ENCODE assay signal across 17 mouse cellular contexts in the genomic region with DNA sequence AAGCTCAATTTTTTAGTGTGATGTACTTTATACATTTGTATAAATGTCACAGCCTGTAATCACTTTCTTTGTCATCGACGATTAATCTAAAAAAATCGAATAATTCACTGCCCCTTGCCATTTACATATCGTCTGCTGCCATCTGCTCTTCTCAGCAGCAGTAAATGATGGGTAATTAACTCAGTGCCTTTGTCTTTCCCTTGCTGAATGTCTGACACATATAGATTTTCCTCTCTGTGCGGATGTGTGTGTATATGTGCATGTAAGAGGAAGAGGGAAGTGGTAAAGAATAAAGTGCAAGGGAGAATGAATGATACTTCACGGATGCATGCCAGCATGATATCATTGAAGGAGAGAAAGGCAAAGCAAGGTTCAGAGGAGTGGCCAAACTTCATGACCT.
DNase-seq lines count a peak whose midpoint lies in the region; ATAC-seq lines count a peak whose summit lies in the region.
"Had no signal": no experiment of that assay in that cellular context is flagged by ENCODE, and none has a peak within 500 bp of the region (broad histone marks: within the 10 kb centered on the region; RNA-seq: fewer than 3 reads in every experiment).

No protein-coding gene starts in this region.

- H3K4me1 ChIP-seq in neural tube, embryonic 11.5 days (ENCODE audit: control insufficient read depth, insufficient read depth, low read length): no peaks in the 10 kb centered on the region
- peaks cover 8% of the 10 kb centered on the region; the same call in 1 of the 2 replicates for H3K4me1 ChIP-seq in hindbrain, embryonic 12.5 days
- 0 out of 2 replicates have a peak, but pooled peaks cover 10% of the 10 kb centered on the region for H3K4me1 ChIP-seq in midbrain, embryonic 14.5 days (ENCODE audit: control insufficient read depth, insufficient read depth, low read length)
- H3K4me1 ChIP-seq: embryonic facial prominence, embryonic 12.5 days; heart, embryonic 15.5 days; liver, embryonic 15.5 days had no signal

- no peak overlapping the region for H3K4me3 ChIP-seq in neural tube, embryonic 11.5 days (ENCODE audit: low read depth, low read length)
- no peak overlapping the region for H3K4me3 ChIP-seq in hindbrain, embryonic 12.5 days
- H3K4me3 ChIP-seq in midbrain, embryonic 14.5 days (replicated peaks; ENCODE audit: low read depth, low read length): no peak overlapping the region
- H3K4me3 ChIP-seq: embryonic facial prominence, embryonic 12.5 days; heart, embryonic 15.5 days; liver, embryonic 15.5 days had no signal

- WGBS in neural tube, embryonic 11.5 days: 61% methylated on average over 6 of the region's 6 CpGs
- 41% methylated on average over 6 of the region's 6 CpGs for WGBS in hindbrain, embryonic 12.5 days
- WGBS in midbrain, embryonic 14.5 days: 36% methylated on average over 6 of the region's 6 CpGs

- ATAC-seq in neural tube, embryonic 11.5 days (ENCODE audit: insufficient read depth, low FRiP score, low TSS enrichment): 0 out of 2 replicates have a peak, but pooled peaks have one; percentile 40
- peak; percentile 72 for ATAC-seq in hindbrain, embryonic 12.5 days (ENCODE audit: low FRiP score)
- ATAC-seq in midbrain, embryonic 14.5 days (ENCODE audit: low FRiP score, low TSS enrichment): no peak
- ATAC-seq: lung, postnatal 0 days had no signal

- H3K4me2 ChIP-seq in neural tube, embryonic 11.5 days (ENCODE audit: low read depth): no peak overlapping the region
- no peak overlapping the region for H3K4me2 ChIP-seq in hindbrain, embryonic 12.5 days (replicated peaks)
- no peak overlapping the region for H3K4me2 ChIP-seq in midbrain, embryonic 14.5 days (ENCODE audit: low read length)
- H3K4me2 ChIP-seq: embryonic facial prominence, embryonic 12.5 days; heart, embryonic 15.5 days; liver, embryonic 15.5 days had no signal

- H3K9ac ChIP-seq in neural tube, embryonic 11.5 days (ENCODE audit: low read length): no peak overlapping the region
- no peak overlapping the region for H3K9ac ChIP-seq in hindbrain, embryonic 12.5 days
- H3K9ac ChIP-seq in midbrain, embryonic 14.5 days (replicated peaks; ENCODE audit: low read length): no peak overlapping the region
- H3K9ac ChIP-seq: embryonic facial prominence, embryonic 12.5 days; heart, embryonic 15.5 days; liver, embryonic 15.5 days had no signal

- no peak for DNase-seq in neural tube, embryonic 11.5 days (ENCODE audit: low spot score)
- DNase-seq in neural tube, embryonic 10.5 days (ENCODE audit: extremely low spot score, low spot score): no peak
- DNase-seq in midbrain, embryonic 14.5 days: peak; percentile 31
- DNase-seq in gastrocnemius, postnatal 25 days: no peak
- no peak for DNase-seq in yolk sac, embryonic 10.5 days (ENCODE audit: low spot score)
- DNase-seq in kidney, adult 11 months: no peak
- no peak for DNase-seq in B cell, adult 2 months
- DNase-seq: adrenal gland, postnatal 10 days; cerebellum, adult 18-20 months; kidney, adult 2 months; kidney, postnatal 4 days; thymus, postnatal 4 days had no signal

- no peaks in the 10 kb centered on the region for H3K9me3 ChIP-seq in neural tube, embryonic 11.5 days (ENCODE audit: control insufficient read depth, low read length)
- H3K9me3 ChIP-seq in hindbrain, embryonic 12.5 days (replicated peaks): no peaks in the 10 kb centered on the region
- H3K9me3 ChIP-seq in midbrain, embryonic 14.5 days (ENCODE audit: control insufficient read depth, low read length): no peaks in the 10 kb centered on the region
- H3K9me3 ChIP-seq: embryonic facial prominence, embryonic 12.5 days; heart, embryonic 15.5 days; liver, embryonic 15.5 days had no signal

- no peaks in the 10 kb centered on the region for H3K36me3 ChIP-seq in neural tube, embryonic 11.5 days (ENCODE audit: control insufficient read depth, insufficient read depth, low read length)
- no peaks in the 10 kb centered on the region for H3K36me3 ChIP-seq in hindbrain, embryonic 12.5 days
- no peaks in the 10 kb centered on the region for H3K36me3 ChIP-seq in midbrain, embryonic 14.5 days (ENCODE audit: control insufficient read depth, insufficient read depth, low read length)
- H3K36me3 ChIP-seq: embryonic facial prominence, embryonic 12.5 days; heart, embryonic 15.5 days; liver, embryonic 15.5 days had no signal

- no peak overlapping the region for H3K27ac ChIP-seq in neural tube, embryonic 11.5 days (ENCODE audit: low read depth, low read length)
- H3K27ac ChIP-seq in hindbrain, embryonic 12.5 days: peak overlapping the region; percentile 88
- H3K27ac ChIP-seq in midbrain, embryonic 14.5 days (replicated peaks; ENCODE audit: low read depth, low read length): peak overlapping the region; percentile 90
- H3K27ac ChIP-seq: embryonic facial prominence, embryonic 12.5 days; heart, embryonic 15.5 days; liver, embryonic 15.5 days had no signal

- H3K27me3 ChIP-seq in neural tube, embryonic 11.5 days (ENCODE audit: control insufficient read depth, insufficient read depth, low read length): no peaks in the 10 kb centered on the region
- no peaks in the 10 kb centered on the region for H3K27me3 ChIP-seq in hindbrain, embryonic 12.5 days
- H3K27me3 ChIP-seq in midbrain, embryonic 14.5 days (ENCODE audit: control insufficient read depth, insufficient read depth, low read length): no peaks in the 10 kb centered on the region
- H3K27me3 ChIP-seq: embryonic facial prominence, embryonic 12.5 days; heart, embryonic 15.5 days; liver, embryonic 15.5 days had no signal
